8 mouse cellular contexts compared by ENCODE assay signal in the genomic region with DNA sequence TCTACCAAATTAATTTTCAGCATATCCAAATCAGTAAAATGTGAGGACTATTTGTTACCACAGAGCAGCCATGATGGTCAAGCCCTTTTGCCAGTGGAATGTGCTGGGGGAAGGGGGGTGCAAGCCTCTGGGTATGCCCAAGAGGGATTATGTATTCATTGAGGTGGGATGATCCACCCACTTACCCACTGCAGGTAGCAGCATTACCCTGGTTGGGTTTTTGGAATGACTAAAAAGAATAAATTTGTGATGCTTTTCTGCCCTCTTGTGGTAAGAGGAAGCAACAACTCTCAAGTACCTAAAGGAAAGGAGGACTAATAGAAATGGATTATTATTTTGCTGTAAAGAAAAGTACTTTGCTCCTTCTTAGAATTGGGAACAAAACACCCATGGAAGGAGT.
DNase-seq lines count a peak whose midpoint lies in the region; ATAC-seq and TF ChIP-seq lines count a peak whose summit lies in the region.

No protein-coding gene starts in this region.

- no peaks in the 10 kb centered on the region for H3K9me3 ChIP-seq in hindbrain, embryonic 14.5 days (ENCODE audit: control insufficient read depth, low read length)
- H3K9me3 ChIP-seq in hindbrain, embryonic 10.5 days, result no peaks in the 10 kb centered on the region
- H3K9me3 ChIP-seq in forebrain, embryonic 13.5 days (replicated peaks), result no peaks in the 10 kb centered on the region
- H3K9me3 ChIP-seq in stomach, postnatal 0 days (ENCODE audit: control insufficient read depth, low read length), result no peaks in the 10 kb centered on the region
- H3K9me3 ChIP-seq in neural tube, embryonic 15.5 days (replicated peaks), result no peaks in the 10 kb centered on the region

- H3K4me3 ChIP-seq in hindbrain, embryonic 14.5 days (replicated peaks; ENCODE audit: low read length), result no peak overlapping the region
- H3K4me3 ChIP-seq in hindbrain, embryonic 10.5 days, result no peak overlapping the region
- no peak overlapping the region for H3K4me3 ChIP-seq in forebrain, embryonic 13.5 days
- H3K4me3 ChIP-seq in stomach, postnatal 0 days (ENCODE audit: low read depth, low read length), result no peak overlapping the region
- no peak overlapping the region for H3K4me3 ChIP-seq in neural tube, embryonic 15.5 days (replicated peaks)

- no peaks in the 10 kb centered on the region for H3K36me3 ChIP-seq in hindbrain, embryonic 14.5 days (replicated peaks; ENCODE audit: control insufficient read depth, insufficient read depth)
- H3K36me3 ChIP-seq in hindbrain, embryonic 10.5 days, result no peaks in the 10 kb centered on the region
- H3K36me3 ChIP-seq in forebrain, embryonic 13.5 days (ENCODE audit: poor library complexity, severe bottlenecking), result no peaks in the 10 kb centered on the region
- H3K36me3 ChIP-seq in stomach, postnatal 0 days (ENCODE audit: control insufficient read depth, insufficient read depth, low read length), result no peaks in the 10 kb centered on the region
- no peaks in the 10 kb centered on the region for H3K36me3 ChIP-seq in neural tube, embryonic 15.5 days

- no peak overlapping the region for H3K4me2 ChIP-seq in hindbrain, embryonic 14.5 days (replicated peaks)
- no peak overlapping the region for H3K4me2 ChIP-seq in forebrain, embryonic 13.5 days
- no peak overlapping the region for H3K4me2 ChIP-seq in stomach, postnatal 0 days (replicated peaks; ENCODE audit: low read depth)
- H3K4me2 ChIP-seq in neural tube, embryonic 15.5 days, result no peak overlapping the region

- peak; percentile 81 for DNase-seq in hindbrain, embryonic 14.5 days (ENCODE audit: low spot score)
- no peak for DNase-seq in hindbrain, embryonic 10.5 days (ENCODE audit: low spot score)
- peak; percentile 22 for DNase-seq in thymus, postnatal 14 days
- DNase-seq in thymus, postnatal 25 days, result no peak
- no peak for DNase-seq in stomach, postnatal 0 days (ENCODE audit: low spot score)
- no peak for DNase-seq in adrenal gland, adult 2 months

- no peak for TF ChIP-seq EP300 in stomach, postnatal 0 days (optimal IDR thresholded peaks at IDR 0.05)

- H3K4me1 ChIP-seq in hindbrain, embryonic 14.5 days (replicated peaks; ENCODE audit: control insufficient read depth, insufficient read depth, low read length), result peaks cover 10% of the 10 kb centered on the region
- peaks cover 24% of the 10 kb centered on the region for H3K4me1 ChIP-seq in hindbrain, embryonic 10.5 days (replicated peaks)
- H3K4me1 ChIP-seq in forebrain, embryonic 13.5 days, result peaks cover 8% of the 10 kb centered on the region
- H3K4me1 ChIP-seq in stomach, postnatal 0 days (replicated peaks; ENCODE audit: control insufficient read depth, insufficient read depth), result no peaks in the 10 kb centered on the region
- peaks cover 19% of the 10 kb centered on the region for H3K4me1 ChIP-seq in neural tube, embryonic 15.5 days

- no peak overlapping the region for H3K27ac ChIP-seq in hindbrain, embryonic 14.5 days
- H3K27ac ChIP-seq in hindbrain, embryonic 10.5 days, result no peak overlapping the region
- no peak overlapping the region for H3K27ac ChIP-seq in forebrain, embryonic 13.5 days
- no peak overlapping the region for H3K27ac ChIP-seq in stomach, postnatal 0 days (replicated peaks)
- H3K27ac ChIP-seq in neural tube, embryonic 15.5 days (replicated peaks), result no peak overlapping the region

- ATAC-seq in hindbrain, embryonic 14.5 days (ENCODE audit: low FRiP score), result no peak
- ATAC-seq in forebrain, embryonic 13.5 days, result peak; percentile 48; the same call in 1 of the 2 replicates
- ATAC-seq in stomach, postnatal 0 days (ENCODE audit: low FRiP score, low TSS enrichment), result no peak
- no peak for ATAC-seq in neural tube, embryonic 15.5 days (ENCODE audit: low FRiP score)

- H3K9ac ChIP-seq in hindbrain, embryonic 14.5 days, result no peak overlapping the region
- no peak overlapping the region for H3K9ac ChIP-seq in forebrain, embryonic 13.5 days
- no peak overlapping the region for H3K9ac ChIP-seq in stomach, postnatal 0 days (ENCODE audit: low read length)
- no peak overlapping the region for H3K9ac ChIP-seq in neural tube, embryonic 15.5 days (replicated peaks)

- TF ChIP-seq CTCF in stomach, postnatal 0 days (IDR thresholded peaks at IDR 0.05; ENCODE audit: low read depth), result peak; percentile 77

- no peaks in the 10 kb centered on the region for H3K27me3 ChIP-seq in hindbrain, embryonic 14.5 days (ENCODE audit: control insufficient read depth, insufficient read depth, low read length)
- H3K27me3 ChIP-seq in hindbrain, embryonic 10.5 days (ENCODE audit: insufficient read depth, poor library complexity, severe bottlenecking), result no peaks in the 10 kb centered on the region
- no peaks in the 10 kb centered on the region for H3K27me3 ChIP-seq in forebrain, embryonic 13.5 days
- H3K27me3 ChIP-seq in stomach, postnatal 0 days (ENCODE audit: control insufficient read depth, insufficient read depth, low read length), result no peaks in the 10 kb centered on the region
- H3K27me3 ChIP-seq in neural tube, embryonic 15.5 days (replicated peaks), result no peaks in the 10 kb centered on the region

Comparison
In these comparisons a context has a peak if more than half of its experiments do, and no peak if none do; other contexts are left out.
1. DNase-seq: peak in hindbrain, embryonic 14.5 days (single experiment) and thymus, postnatal 14 days (single experiment); none in hindbrain, embryonic 10.5 days (single experiment), thymus, postnatal 25 days (single experiment), stomach, postnatal 0 days (single experiment) and adrenal gland, adult 2 months (single experiment).